Mouse (Mus musculus): ENCODE data around the gene Sept4. TPM values are rescaled to one million over a fixed set of nuclear protein-coding genes. Genes with fewer than 3 reads are reported as not detected.
A peak's percentile ranks its signal among the peaks of the same experiment; 100 is the strongest.

Gene Sept4
- polyA plus RNA-seq, 1 experiment from 2014 or later, result 8.1 TPM

DNA sequence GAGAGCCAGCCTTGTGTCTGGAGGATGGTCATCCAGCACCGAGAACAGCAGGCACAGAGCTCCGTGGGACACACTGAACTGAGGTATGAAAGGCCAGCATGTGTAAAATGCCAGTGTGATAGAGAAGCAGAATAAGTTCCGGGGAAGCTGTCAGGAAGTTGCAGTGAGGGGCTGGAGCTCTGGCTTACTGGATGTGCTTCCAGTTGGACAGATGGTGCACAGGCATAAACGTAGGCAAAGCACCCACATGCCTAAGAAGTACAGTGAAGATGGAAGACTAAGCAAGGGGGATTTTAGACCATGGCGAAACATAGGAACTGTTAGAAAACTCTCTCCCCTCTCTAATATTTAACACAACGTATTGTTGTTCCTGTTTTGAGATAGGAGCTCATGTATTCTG lies 7.5 kb upstream of the Sept4 start:
- no peaks in the 10 kb centered on the region for H3K27me3 ChIP-seq
- H3K4me1 ChIP-seq, result no peaks in the 10 kb centered on the region
- no peak overlapping the region for H3K27ac ChIP-seq
- 85% methylated on average over 6 of the region's 6 CpGs for WGBS
- H3K4me3 ChIP-seq (replicated peaks), result no peak overlapping the region
- no peaks in the 10 kb centered on the region for H3K9me3 ChIP-seq
- no peaks in the 10 kb centered on the region for H3K36me3 ChIP-seq (replicated peaks)
- H3K4me2 ChIP-seq, result no peak overlapping the region
- ATAC-seq (ENCODE audit: low FRiP score), result no peak
- H3K9ac ChIP-seq, result no peak overlapping the region

DNA sequence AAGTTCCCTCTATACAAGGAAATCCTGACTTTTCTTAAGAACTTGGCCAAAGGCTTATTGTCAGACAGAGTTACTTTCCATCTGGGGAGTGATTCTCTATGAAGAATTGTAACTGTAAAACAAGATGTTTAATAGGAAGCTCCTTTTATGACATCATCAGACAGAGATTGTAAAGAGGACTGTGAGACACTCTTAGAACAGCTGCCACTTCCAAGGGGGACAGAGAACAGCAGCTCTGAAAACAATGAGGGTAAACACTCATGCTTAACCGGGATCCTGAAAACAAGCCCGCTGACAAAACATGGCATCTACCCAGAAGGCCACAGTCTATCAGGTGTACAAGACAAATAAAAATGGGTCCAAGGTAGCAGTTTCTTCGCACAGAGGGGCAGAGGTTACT lies 2.2 kb upstream of the Sept4 start, which contains the start of gene Gm11492:
Gene Gm11492, plus strand, starts transcription at position 153 of the 400 bp plus-strand sequence.
- H3K9ac ChIP-seq, result no peak within 1 kb of the TSS
- no peaks in the 10 kb centered on the region for H3K27me3 ChIP-seq
- no peaks in the 10 kb centered on the region for H3K36me3 ChIP-seq (replicated peaks)
- no peak for ATAC-seq (ENCODE audit: low FRiP score)
- H3K4me1 ChIP-seq, result no peaks in the 10 kb centered on the region
- no peaks in the 10 kb centered on the region for H3K9me3 ChIP-seq
- WGBS, result 86% methylated on average over 3 of the region's 3 CpGs
- H3K4me3 ChIP-seq (replicated peaks), result no peak within 1 kb of the TSS
- no peak within 1 kb of the TSS for H3K27ac ChIP-seq
- H3K4me2 ChIP-seq, result no peak within 1 kb of the TSS

DNA sequence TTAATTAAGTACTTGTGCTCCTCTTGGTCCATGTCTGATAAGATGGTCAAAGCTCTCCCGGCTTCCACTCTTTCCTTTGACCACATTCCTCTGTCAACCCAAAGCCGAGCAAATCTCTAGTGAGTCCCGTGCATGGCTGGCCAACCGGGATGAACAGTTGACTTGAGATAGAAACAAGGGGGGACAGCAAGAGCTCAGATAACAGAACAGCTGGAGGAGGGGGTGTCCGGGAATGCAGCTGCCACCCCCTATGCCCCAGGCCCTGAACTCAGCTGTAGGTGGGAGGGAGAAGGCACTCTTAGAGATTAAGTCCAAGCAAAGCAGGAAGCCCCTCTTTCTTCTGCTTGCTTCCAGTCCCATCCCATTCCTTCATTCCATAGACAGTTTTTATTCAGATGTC lies 2.0 kb downstream of the Sept4 start:
- 72% methylated on average over 5 of the region's 5 CpGs for WGBS
- no peak overlapping the region for H3K9ac ChIP-seq
- no peak for ATAC-seq (ENCODE audit: low FRiP score)
- no peaks in the 10 kb centered on the region for H3K27me3 ChIP-seq
- no peaks in the 10 kb centered on the region for H3K36me3 ChIP-seq (replicated peaks)
- H3K9me3 ChIP-seq, result no peaks in the 10 kb centered on the region
- no peak overlapping the region for H3K27ac ChIP-seq
- H3K4me2 ChIP-seq, result no peak overlapping the region
- H3K4me3 ChIP-seq (replicated peaks), result no peak overlapping the region
- H3K4me1 ChIP-seq, result no peaks in the 10 kb centered on the region

DNA sequence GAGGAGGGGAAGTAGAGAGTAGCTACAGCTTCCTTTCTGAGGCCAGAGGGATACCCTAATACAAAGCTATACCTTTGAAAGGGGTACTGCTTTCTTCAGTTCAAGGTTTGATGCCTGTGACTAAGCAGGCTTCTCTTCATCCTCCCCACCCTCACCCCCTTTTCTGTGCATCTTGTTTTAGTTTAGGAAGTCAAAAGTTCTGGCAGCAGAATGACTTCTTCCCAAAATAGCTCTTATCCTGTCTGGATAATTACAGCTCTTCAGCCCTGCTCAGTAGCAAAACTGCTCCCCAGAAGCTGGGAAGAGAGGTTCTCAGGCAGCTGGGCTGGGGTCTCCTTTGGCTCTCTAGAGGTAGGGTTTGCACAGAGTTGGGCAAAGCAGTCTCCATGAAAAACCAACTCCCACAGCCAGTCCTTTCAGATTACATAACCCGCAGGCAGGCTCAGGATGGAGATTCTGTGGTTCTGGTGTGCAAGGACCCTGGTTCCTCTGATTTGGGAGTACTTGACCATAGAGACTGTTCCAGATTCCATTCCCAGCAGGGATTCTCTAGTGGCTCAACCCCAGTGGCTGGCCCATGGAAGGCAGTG lies 2.8 kb downstream of the Sept4 start:
- Histone ChIP-seq H3K4me1 (no peaks in the 10 kb centered on the region), H3K27ac (no peak overlapping the region), H3K9me3 (no peaks in the 10 kb centered on the region), H3K36me3 (replicated peaks) (no peaks in the 10 kb centered on the region), H3K9ac (no peak overlapping the region), H3K4me2 (no peak overlapping the region), H3K27me3 (no peaks in the 10 kb centered on the region), H3K4me3 (replicated peaks) (no peak overlapping the region)
- 91% methylated on average over 1 of the region's 1 CpGs for WGBS
- no peak for ATAC-seq (ENCODE audit: low FRiP score)

DNA sequence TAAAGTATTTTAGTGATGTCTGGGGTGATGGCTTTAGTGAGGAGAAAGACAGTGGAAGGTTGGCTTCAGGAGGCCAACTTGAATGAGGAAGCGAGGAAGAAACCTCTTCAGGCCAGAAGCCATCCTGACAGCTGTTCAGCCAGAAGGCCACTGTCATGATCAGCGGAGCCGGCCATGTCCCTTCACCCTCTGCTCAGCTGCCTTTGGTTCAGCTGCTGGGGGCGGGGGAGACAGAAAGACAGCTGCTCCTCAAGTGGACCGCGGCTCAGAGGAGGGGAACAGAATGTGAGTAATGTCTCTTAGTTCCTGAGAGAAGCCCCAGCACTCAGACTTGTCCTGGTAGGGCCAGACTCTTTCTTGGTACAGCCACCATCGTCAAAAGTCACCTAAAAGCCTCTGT lies 5.0 kb downstream of the Sept4 start:
- H3K4me1 ChIP-seq, result peaks cover 17% of the 10 kb centered on the region
- no peak overlapping the region for H3K9ac ChIP-seq
- peaks cover 5% of the 10 kb centered on the region; the same call in 1 of the 2 replicates for H3K27me3 ChIP-seq
- H3K9me3 ChIP-seq, result no peaks in the 10 kb centered on the region
- no peak overlapping the region for H3K4me2 ChIP-seq
- no peaks in the 10 kb centered on the region for H3K36me3 ChIP-seq (replicated peaks)
- no peak for ATAC-seq (ENCODE audit: low FRiP score)
- H3K27ac ChIP-seq, result no peak overlapping the region
- 79% methylated on average over 7 of the region's 7 CpGs for WGBS
- H3K4me3 ChIP-seq (replicated peaks), result no peak overlapping the region

DNA sequence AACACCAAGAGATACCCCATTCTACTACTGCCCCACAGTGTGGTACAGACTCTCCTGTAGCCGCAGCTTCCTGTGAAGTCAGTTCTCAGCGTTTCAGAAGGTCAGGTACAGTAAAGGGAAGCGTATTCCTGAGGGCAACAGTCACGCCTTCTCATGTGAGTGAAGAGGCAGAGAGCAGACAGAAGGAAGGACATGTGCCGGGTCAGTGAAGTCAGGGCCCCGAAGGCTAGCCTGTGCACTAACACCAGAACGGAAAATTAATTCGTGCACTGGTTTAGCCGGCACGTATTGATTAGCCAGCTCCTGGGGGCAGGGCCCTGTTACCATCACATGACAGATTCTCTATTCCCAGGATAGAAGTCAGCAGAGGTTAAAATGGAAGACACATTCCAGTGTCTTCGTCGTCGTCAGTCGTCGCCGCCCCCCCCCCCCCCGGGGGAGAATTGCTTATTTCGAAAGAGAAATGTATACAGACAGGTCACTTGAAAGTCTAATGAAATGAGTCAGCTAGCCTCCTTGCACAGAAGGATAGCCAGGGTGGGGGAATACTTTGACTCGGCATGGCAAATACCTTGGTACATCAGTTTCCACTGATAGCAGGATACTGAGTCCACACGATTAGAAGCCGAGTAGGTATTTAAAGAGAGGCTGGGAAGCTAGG lies 5.9 kb downstream of the Sept4 start:
- WGBS, result 80% methylated on average over 21 of the region's 21 CpGs
- H3K36me3 ChIP-seq (replicated peaks), result no peaks in the 10 kb centered on the region
- no peaks in the 10 kb centered on the region for H3K9me3 ChIP-seq
- no peak overlapping the region for H3K27ac ChIP-seq
- ATAC-seq (ENCODE audit: low FRiP score), result no peak; the same call in 1 of the 2 replicates
- no peak overlapping the region for H3K4me2 ChIP-seq
- H3K4me3 ChIP-seq (replicated peaks), result no peak overlapping the region
- peaks cover 10% of the 10 kb centered on the region; the same call in 1 of the 2 replicates for H3K27me3 ChIP-seq
- no peak overlapping the region for H3K9ac ChIP-seq
- H3K4me1 ChIP-seq, result peaks cover 26% of the 10 kb centered on the region

DNA sequence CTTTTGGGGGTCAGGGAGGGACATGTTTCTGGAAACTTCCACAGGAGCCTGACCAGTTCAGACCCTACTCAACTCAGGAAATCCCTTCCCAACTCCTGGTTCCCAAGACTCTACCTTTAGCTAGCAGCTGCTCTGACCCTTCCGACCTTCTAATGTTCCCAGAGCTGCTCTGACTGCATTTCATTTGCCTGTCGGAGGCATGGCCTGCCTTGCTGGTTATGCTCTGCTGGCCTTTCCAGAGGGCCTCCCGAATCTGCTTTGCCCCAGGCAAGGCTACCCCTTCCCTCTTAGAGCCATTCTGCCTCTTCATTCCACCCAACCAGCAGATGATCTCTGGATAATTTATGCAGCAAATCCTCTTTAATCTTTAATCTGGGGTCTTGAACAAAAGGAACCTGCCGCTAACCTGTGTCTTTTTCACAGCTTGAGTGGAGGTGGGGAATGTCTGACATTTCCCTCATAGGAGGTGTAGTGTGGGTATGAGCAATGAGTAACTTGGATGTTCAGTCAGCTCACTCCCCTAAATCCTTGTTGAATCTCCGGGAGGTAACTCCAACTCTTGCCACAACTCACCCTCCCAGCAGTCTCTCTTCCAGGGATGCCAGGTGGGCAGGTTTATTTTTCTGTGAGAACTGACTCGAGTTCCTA lies 9.0 kb downstream of the Sept4 start:
- Histone ChIP-seq H3K4me2 (peak overlapping the region; percentile 98), H3K4me3 (replicated peaks) (peak overlapping the region; percentile 65), H3K27ac (no peak overlapping the region), H3K27me3 (peaks cover 17% of the 10 kb centered on the region; the same call in 1 of the 2 replicates), H3K9me3 (no peaks in the 10 kb centered on the region), H3K36me3 (replicated peaks) (no peaks in the 10 kb centered on the region), H3K4me1 (peaks cover 30% of the 10 kb centered on the region), H3K9ac (peak overlapping the region; percentile 66; the same call in 1 of the 2 replicates)
- WGBS, result 9% methylated on average over 6 of the region's 6 CpGs
- ATAC-seq (ENCODE audit: low FRiP score), result 0 out of 2 replicates have a peak, but pooled peaks have one; percentile 5

DNA sequence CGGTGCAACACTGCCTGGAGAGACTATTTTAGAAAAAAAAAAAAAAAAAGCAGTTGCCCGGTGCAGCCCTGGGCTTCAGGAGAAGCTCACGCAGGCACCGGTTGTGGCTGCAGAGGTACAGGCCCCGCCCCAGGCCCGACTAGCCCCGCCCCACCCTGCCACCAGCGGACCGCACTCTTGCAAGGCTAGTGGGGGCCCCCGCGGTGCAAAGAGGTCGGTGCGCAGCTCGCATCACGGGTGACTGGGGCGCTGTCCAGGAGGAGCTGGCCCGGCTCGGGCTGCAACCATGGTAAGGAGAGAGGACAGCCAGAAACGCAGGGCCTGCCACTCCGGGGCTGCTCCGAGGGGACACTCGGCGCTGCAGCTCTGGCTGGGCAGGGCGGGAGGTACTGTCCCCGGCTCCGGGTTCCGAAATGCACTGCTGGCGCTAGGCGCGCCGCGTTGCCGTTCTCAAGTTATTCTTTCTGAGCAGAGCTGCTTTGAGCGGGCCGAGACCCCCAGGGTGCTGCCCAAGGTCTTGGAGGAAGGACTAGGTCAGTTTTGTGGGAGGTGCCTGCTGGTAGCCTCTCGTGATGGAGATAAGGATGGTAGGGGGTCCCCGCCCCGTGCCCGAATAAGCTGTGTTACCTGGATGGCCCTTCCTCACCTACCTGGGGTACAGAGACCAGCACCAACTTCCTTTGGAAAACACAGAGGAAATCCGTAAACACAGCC lies 9.7 kb downstream of the Sept4 start:
- under 1% methylated on average over 40 of the region's 40 CpGs for WGBS
- peak overlapping the region; percentile 98 for H3K4me2 ChIP-seq
- H3K4me3 ChIP-seq (replicated peaks), result peak overlapping the region; percentile 65
- ATAC-seq (ENCODE audit: low FRiP score), result peak; percentile 81
- H3K4me1 ChIP-seq, result peaks cover 30% of the 10 kb centered on the region
- H3K36me3 ChIP-seq (replicated peaks), result no peaks in the 10 kb centered on the region
- no peaks in the 10 kb centered on the region for H3K9me3 ChIP-seq
- peak overlapping the region; percentile 66 for H3K9ac ChIP-seq
- peaks cover 17% of the 10 kb centered on the region; the same call in 1 of the 2 replicates for H3K27me3 ChIP-seq
- H3K27ac ChIP-seq, result no peak overlapping the region

DNA sequence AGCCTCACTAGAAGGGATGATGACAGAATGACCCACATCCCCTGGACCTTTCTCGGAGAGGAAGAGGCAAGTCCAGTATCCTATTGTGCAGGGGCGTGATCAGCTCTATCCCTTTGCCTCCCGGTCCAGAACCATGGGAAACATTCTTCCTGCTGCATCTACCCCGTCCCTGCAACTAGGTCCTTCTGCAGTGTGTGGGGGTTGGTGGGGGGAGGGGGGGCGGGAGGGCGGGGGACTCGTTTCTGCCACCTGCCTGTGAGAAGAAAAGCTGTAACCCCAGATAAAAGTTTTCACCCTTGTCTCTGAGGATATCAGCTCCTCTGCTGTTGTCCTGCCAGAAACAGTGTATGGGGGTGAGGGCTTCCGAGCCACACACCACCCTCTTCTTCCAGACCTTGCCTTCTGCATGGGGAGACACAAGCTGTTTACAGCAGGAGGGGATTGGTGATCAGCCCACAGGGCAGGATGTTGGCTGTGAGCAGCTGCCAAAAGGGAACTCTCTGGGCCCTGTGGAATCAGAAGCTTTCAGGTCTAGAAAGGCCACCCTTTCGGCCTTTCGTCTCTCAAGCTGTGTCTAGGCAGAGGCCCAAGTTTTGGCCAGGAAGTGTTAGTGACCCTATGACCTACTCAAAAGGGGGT lies 10.4 kb downstream of the Sept4 start:
- Histone ChIP-seq H3K9ac (peak overlapping the region; percentile 66), H3K27ac (no peak overlapping the region), H3K36me3 (replicated peaks) (no peaks in the 10 kb centered on the region), H3K4me3 (replicated peaks) (peak overlapping the region; percentile 65), H3K9me3 (no peaks in the 10 kb centered on the region), H3K27me3 (peaks cover 17% of the 10 kb centered on the region; the same call in 1 of the 2 replicates), H3K4me2 (peak overlapping the region; percentile 98), H3K4me1 (peaks cover 30% of the 10 kb centered on the region)
- WGBS, result 9% methylated on average over 10 of the region's 10 CpGs
- peak; percentile 43; the same call in 1 of the 2 replicates for ATAC-seq (ENCODE audit: low FRiP score)

DNA sequence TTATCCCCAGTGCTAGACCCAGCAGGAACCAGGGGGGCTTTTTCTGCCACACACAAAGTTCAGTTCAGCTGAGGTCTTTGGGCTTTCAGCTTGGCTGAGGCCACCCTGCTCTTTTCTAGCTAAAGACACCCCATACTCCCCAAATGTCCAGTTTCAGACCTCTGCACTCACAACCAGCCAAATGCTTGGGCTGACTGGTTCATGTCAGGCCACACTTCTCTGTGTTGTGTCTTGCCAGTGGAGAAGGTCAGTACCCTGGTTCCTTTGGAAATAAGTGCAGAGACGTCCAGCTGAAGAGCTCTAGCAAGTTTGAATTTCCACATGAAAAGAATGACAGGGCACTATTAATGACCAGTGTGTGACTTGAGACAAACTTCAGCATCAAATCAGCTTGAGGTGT lies 11.0 kb downstream of the Sept4 start:
- H3K36me3 ChIP-seq (replicated peaks), result no peaks in the 10 kb centered on the region
- H3K4me1 ChIP-seq, result peaks cover 30% of the 10 kb centered on the region
- no peak overlapping the region for H3K9ac ChIP-seq
- WGBS, result 32% methylated on average over 1 of the region's 1 CpGs
- H3K4me3 ChIP-seq (replicated peaks), result no peak overlapping the region
- no peak overlapping the region for H3K27ac ChIP-seq
- peaks cover 17% of the 10 kb centered on the region; the same call in 1 of the 2 replicates for H3K27me3 ChIP-seq
- no peaks in the 10 kb centered on the region for H3K9me3 ChIP-seq
- no peak overlapping the region for H3K4me2 ChIP-seq
- ATAC-seq (ENCODE audit: low FRiP score), result no peak

DNA sequence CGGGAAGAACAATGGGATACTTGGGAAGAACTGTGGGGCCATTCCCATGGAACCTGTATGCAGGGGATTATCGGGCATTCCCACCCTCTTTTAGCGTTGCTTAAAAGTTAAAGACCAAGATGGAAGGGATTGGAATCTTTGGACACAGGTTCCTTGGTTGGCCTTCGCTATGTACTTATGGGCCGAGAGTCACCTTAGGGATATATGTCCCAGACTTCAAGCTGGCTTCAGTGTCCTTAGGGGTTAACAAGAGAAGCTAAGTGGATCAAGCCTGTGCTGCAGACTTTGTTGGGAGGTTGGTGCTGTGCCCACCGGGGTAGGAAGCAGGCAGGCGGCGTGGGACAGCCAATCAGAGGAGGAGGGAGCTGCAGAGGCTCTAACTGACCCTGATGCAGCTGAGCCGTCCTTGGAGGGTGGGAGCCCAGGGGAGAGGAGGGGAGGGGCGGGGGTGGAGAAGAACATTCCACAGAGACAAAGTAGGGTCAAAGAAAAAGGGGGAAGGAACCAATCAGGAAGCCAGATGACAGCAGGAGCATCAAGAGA lies 11.9 kb downstream of the Sept4 start:
- 44% methylated on average over 9 of the region's 10 CpGs for WGBS
- Histone ChIP-seq H3K27me3 (peaks cover 17% of the 10 kb centered on the region; the same call in 1 of the 2 replicates), H3K36me3 (replicated peaks) (no peaks in the 10 kb centered on the region), H3K4me2 (no peak overlapping the region), H3K4me1 (peaks cover 30% of the 10 kb centered on the region), H3K4me3 (replicated peaks) (no peak overlapping the region), H3K9me3 (no peaks in the 10 kb centered on the region), H3K27ac (no peak overlapping the region), H3K9ac (no peak overlapping the region)
- ATAC-seq (ENCODE audit: low FRiP score), result no peak

All from forebrain, embryonic 12.5 days (tissue).